Mouse (Mus musculus) testis, adult 2 months (tissue): ENCODE data around the gene Pcif1. TPM values are rescaled to one million over a fixed set of nuclear protein-coding genes. Genes with fewer than 3 reads are reported as not detected.
"Not testable (repeated sequence)": the region's sequence is repeated elsewhere in the genome, so short reads cannot be mapped to it uniquely, and the experiment has no call there.

Experiments
- H3K27ac ChIP-seq: fragments of 200-500 bp; 2 replicates; pipeline ENCODE4 v1.5.1; 2012; ENCODE audit warnings: low read depth, low read length; ENCODE audit not compliant: control insufficient read depth, insufficient read depth
- H3K27me3 ChIP-seq: fragments of 200-500 bp; 2 replicates; pipeline ENCODE4 v1.6.1; 2012; ENCODE audit warnings: mild to moderate bottlenecking, low read length, moderate library complexity; ENCODE audit not compliant: control insufficient read depth, insufficient read depth
- H3K36me3 ChIP-seq: fragments of 200-500 bp; 2 replicates; pipeline ENCODE4 v1.6.1; 2012; ENCODE audit warnings: mild to moderate bottlenecking, low read length; ENCODE audit not compliant: control insufficient read depth, insufficient read depth
- H3K4me1 ChIP-seq: fragments of 200-500 bp; 2 replicates; pipeline ENCODE4 v1.6.1; 2012; ENCODE audit warnings: low read length; ENCODE audit not compliant: control insufficient read depth, insufficient read depth
- H3K4me3 ChIP-seq: fragments of 200-500 bp; 2 replicates; pipeline ENCODE4 v1.5.1; 2012; ENCODE audit warnings: low read depth, mild to moderate bottlenecking, low read length, moderate library complexity, mixed read lengths; ENCODE audit not compliant: control insufficient read depth
- CTCF ChIP-seq: fragments of 200-500 bp; IDR thresholded peaks from 2 replicates; pipeline ENCODE4 v1.5.1; 2012; ENCODE audit warnings: low read depth, mild to moderate bottlenecking, inconsistent platforms, low read length, moderate library complexity; ENCODE audit not compliant: control insufficient read depth, insufficient read depth, insufficient replicate concordance
- POLR2A ChIP-seq: fragments of 200-500 bp; IDR thresholded peaks from 2 replicates; pipeline ENCODE4 v1.6.1; 2012; ENCODE audit warnings: low read depth, mild to moderate bottlenecking, inconsistent platforms, low read length, moderate library complexity; ENCODE audit not compliant: control insufficient read depth
- polyA plus RNA-seq: library from polyadenylated mRNA; depleted of rRNA; stranded (reverse); fragments of >200 nt; gene quantifications from 2 replicates; pipeline ENCODE4 v1.2.3, GENCODE M21; 2012

Pcif1 gene
- polyA plus RNA-seq, 1 experiment = 17.0 TPM

DNA sequence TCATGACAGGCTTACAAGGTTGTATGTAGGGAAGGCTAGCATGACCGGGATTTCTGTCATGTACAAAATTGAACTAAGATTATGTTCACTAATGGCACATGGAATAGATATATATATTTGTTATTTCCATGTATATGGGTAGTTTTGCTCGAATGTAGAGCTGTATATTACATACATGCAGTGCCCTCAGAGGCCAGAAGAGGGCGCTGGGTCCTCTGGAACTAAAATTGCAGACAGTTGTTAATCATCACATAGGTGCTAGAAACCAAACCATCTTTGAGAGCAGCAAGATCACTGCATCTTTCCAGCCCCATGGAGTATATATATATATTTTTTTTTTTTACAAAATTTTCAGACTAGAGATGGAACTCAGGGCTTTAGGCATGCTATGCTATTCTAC is 33.3 kb upstream of the Pcif1 start:
- Histone ChIP-seq H3K36me3 (no peaks in the 10 kb centered on the region), H3K27ac (no peak overlapping the region), H3K4me3 (no peak overlapping the region), H3K27me3 (no peaks in the 10 kb centered on the region), H3K4me1 (peaks cover 2% of the 10 kb centered on the region; the same call in 1 of the 2 replicates)
- TF ChIP-seq CTCF = no peak; the same call in 1 of the 2 replicates
- TF ChIP-seq POLR2A = no peak

DNA sequence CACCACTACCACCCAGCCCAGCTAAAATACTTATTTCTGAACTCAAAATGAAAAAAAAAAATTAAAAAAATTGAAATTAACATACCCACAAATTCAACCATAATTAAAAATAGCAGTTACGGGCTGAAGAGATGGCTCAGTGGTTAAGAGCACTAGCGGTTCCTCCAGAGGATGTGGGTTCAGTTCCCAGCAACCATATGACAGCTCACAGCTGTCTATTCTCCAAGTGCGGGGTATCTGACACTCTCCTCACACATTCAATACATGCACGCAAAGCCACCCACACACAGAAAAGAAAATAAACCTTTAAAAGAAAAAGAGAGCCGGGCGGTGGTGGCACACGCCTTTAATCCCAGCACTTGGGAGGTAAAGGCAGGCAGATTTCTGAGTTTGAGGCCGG is 29.0 kb upstream of the Pcif1 start:
- no peaks in the 10 kb centered on the region for H3K36me3 ChIP-seq
- peaks cover 2% of the 10 kb centered on the region; the same call in 1 of the 2 replicates for H3K4me1 ChIP-seq
- no peak overlapping the region for H3K27ac ChIP-seq
- no peak overlapping the region for H3K4me3 ChIP-seq
- no peaks in the 10 kb centered on the region for H3K27me3 ChIP-seq
- TF ChIP-seq POLR2A (no peak), CTCF (no peak)

DNA sequence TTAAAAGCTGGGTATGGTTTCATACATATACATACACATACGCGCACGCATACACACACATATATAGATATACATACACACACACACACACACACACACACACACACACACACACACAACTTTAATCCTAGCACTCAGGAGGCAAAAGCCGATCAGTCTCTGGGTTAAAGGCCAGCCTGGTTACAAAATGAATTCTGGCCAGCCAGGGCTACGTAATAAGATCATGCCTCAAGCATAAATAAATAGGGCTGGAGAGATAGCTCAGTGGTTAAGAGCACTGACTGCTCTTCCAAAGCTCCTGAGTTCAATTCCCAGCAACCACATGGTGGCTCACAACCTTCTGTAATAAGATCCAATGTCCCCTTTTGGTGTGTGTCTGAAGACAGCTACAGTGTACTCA is 23.5 kb upstream of the Pcif1 start:
- H3K36me3 ChIP-seq, H3K4me1 ChIP-seq, H3K27ac ChIP-seq, H3K4me3 ChIP-seq, H3K27me3 ChIP-seq: not testable (repeated sequence)

DNA sequence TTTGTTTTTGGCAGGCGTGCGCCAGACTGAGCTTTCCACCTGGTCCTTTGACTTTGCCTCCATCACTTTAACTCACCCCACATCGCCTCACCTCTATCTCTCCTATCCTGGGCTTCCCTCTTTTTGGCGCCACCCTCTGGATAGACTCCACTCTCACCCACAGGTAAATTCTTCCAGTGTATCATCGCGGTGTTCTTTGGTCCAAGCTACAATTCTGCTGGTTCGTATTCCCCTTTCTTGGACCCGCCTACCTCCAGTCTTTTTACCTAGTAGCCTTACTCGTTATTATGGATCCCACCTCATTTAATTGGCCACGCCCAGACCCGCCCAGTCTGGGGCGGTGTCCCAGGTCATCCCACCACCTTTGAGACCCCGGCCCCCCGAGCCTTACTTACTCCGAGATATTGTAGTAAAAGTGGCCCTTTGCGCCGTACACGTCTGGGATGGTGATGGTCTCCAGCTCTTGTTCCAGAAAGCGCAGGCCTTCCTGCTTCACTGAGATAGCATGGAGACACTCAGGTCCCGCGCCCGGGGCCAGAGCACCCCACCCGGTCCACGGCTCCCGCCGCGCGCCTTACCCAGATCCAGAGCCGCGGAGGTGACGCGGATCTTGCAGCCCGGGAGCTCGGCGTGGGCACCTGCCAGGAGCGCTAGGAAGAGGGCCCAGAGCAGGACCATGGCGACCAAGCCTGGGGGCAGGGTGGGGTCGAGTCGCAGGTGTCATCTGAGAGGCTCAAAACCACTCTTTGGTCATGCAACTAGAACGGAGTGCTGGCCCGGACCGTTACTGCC is 22.6 kb upstream of the Pcif1 start:
- no peak for TF ChIP-seq CTCF
- TF ChIP-seq POLR2A = no peak
- no peaks in the 10 kb centered on the region for H3K27me3 ChIP-seq
- H3K36me3 ChIP-seq = no peaks in the 10 kb centered on the region
- peaks cover 7% of the 10 kb centered on the region for H3K4me1 ChIP-seq
- no peak overlapping the region for H3K27ac ChIP-seq
- peak overlapping the region; percentile 69 for H3K4me3 ChIP-seq

DNA sequence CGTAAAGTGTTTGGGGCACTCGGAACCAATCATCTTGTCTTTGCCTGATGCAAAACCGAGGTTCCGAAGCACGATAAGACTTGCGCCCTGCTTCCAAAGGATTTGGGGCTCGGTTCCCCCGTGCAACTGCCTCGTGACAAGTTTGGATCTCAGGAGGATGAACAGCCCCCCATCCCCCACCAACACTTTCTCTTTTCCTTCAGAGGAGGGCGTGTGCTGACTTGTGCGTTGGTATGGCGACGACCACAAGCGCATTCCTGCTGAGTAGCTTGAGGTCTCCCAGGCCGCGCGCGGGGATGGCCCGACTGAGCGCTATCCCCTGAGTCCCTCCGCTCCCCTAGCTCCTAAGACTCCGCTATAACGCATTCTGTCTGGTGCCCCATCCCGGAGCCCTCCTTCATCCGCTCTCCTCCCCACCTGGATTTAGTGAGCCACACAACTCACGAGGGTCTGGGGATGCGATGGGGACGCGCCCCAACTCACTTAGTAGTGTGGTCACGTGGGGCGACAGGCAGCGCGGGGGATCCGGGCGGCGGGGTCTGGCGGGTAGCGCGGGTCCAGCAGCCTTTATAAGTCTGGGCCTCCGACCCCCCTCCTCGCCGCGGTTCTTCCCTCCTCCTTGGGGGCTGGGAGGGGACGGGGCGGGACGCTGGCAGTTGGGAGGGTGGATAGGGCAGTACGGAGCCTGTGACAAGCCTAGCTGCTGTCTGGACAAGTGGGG is 21.8 kb upstream of the Pcif1 start, which contains the start of gene Pltp:
Gene Pltp (minus strand): TSS at position 611 of the 721 bp plus-strand sequence.
- no peaks in the 10 kb centered on the region for H3K36me3 ChIP-seq
- no peaks in the 10 kb centered on the region for H3K27me3 ChIP-seq
- H3K27ac ChIP-seq = no peak within 1 kb of the TSS
- peaks cover 7% of the 10 kb centered on the region for H3K4me1 ChIP-seq
- TF ChIP-seq POLR2A = peak; percentile 40; the same call in 1 of the 2 replicates
- no peak for TF ChIP-seq CTCF
- peak within 1 kb of the TSS; percentile 69 for H3K4me3 ChIP-seq

DNA sequence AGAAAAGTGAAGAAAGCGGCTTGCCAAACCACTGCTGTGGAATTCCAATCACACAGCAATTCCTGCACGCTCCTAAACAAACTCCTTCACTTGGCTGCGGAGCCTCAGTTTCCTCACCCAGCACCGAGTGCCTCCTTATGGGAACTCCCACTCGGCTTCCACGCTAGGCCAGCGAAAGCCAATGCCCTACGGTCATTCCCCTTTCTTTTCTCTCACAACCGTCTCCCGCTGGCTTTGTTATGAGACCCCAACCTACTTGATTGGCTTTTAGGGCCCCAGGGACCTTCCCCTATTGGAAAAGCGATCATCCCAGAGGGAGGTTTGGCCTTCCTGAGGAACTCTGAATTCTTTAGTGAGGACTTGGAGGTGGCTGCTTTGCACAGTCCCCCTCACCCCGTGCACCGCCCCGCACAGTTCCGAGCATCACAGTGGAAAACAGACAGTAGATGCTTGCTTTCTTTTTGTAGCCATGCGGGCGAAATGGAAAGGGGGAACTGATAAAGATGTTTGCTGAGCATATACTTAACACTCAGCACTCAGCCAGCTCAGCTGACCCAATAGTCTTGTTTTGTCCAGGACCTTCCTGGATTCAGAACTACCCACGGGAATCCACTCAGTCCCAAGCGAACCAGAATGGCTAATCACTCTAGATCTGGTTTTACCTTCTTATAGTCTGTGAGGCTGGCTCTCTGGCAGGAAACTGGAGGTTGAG is 21.1 kb upstream of the Pcif1 start:
- TF ChIP-seq CTCF = no peak
- no peak for TF ChIP-seq POLR2A
- Histone ChIP-seq H3K27ac (no peak overlapping the region), H3K36me3 (no peaks in the 10 kb centered on the region)

DNA sequence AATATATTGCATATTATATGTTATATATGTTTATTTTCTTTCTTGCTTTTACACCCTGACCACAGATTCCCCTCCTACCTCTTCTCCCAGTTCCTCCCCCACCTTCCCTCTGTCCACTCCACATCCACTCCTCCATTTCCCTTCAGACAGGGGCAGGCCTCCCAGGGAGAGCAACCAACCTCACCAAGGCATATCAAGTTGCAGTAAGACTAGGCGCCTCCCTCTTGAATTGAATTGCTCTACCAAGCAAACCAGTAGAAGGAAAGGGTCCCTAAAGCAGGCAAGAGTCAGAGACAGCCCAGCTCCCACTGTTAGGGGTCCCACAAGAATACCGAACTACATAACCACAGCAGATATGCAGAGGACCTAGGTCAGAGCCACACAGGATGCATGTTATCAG is 19.9 kb upstream of the Pcif1 start:
- Histone ChIP-seq H3K27ac (no peak overlapping the region), H3K27me3 (no peaks in the 10 kb centered on the region), H3K36me3 (no peaks in the 10 kb centered on the region), H3K4me1 (peaks cover 7% of the 10 kb centered on the region), H3K4me3 (no peak overlapping the region)
- no peak for TF ChIP-seq POLR2A
- TF ChIP-seq CTCF = no peak

More for the DNA sequence above, 21.1 kb upstream of the Pcif1 start:
- H3K4me1 ChIP-seq = peaks cover 7% of the 10 kb centered on the region
- peak overlapping the region; percentile 26; the same call in 1 of the 2 replicates for H3K4me3 ChIP-seq
- no peaks in the 10 kb centered on the region for H3K27me3 ChIP-seq
